Mouse (Mus musculus) liver, embryonic 11.5 days (tissue): ENCODE measurements at regions not wholly inside any gene's neighbourhood (a gene's known extent, or its start where the extent isn't known, plus 50 kb on each side); places are given as distances from the start of the nearest gene placed in this dataset.

Source experiments
- ATAC-seq: fragments of 200-750 bp; cut with Nextera tagmentation; replicated peaks from 2 replicates; pipeline ENCODE4 v1.8.0; 2017; ENCODE audit warnings: moderate number of reproducible peaks, mild to moderate bottlenecking, moderate TSS enrichment, moderate library complexity; ENCODE audit not compliant: low FRiP score
- DNase-seq: peaks from one replicate; pipeline ENCODE4 v3.0.0-alpha.2; 2017; ENCODE audit warnings: low spot score
- H3K27ac ChIP-seq: fragments of 300-500 bp; sonication (generic); 2 replicates; pipeline ENCODE4 v1.5.1; 2014; ENCODE audit warnings: mild to moderate bottlenecking, low read depth, low read length, control low read depth
- H3K27me3 ChIP-seq: fragments of 300-500 bp; sonication (generic); replicated peaks from 2 replicates; pipeline ENCODE4 v1.6.1; 2014; ENCODE audit warnings: low read length, mixed read lengths; ENCODE audit not compliant: control insufficient read depth, insufficient read depth
- H3K36me3 ChIP-seq: fragments of 300-500 bp; sonication (generic); 2 replicates; pipeline ENCODE4 v1.6.1; 2014; ENCODE audit warnings: mild to moderate bottlenecking, low read length, moderate library complexity, mixed read lengths; ENCODE audit not compliant: control insufficient read depth, insufficient read depth
- H3K4me1 ChIP-seq: fragments of 300-500 bp; sonication (generic); replicated peaks from 2 replicates; pipeline ENCODE4 v1.6.1; 2014; ENCODE audit warnings: low read length, mixed read lengths; ENCODE audit not compliant: control insufficient read depth, insufficient read depth
- H3K4me2 ChIP-seq: fragments of 300-500 bp; sonication (generic); 2 replicates; pipeline ENCODE4 v1.6.1; 2014; ENCODE audit warnings: mild to moderate bottlenecking, control low read depth, moderate library complexity
- H3K4me3 ChIP-seq: fragments of 300-500 bp; sonication (generic); 2 replicates; pipeline ENCODE4 v1.5.1; 2014; ENCODE audit warnings: low read depth, low read length, control low read depth
- H3K9ac ChIP-seq: fragments of 300-500 bp; sonication (generic); 2 replicates; pipeline ENCODE4 v1.6.1; 2014; ENCODE audit warnings: low read depth, low read length, control low read depth
- H3K9me3 ChIP-seq: fragments of 300-500 bp; sonication (generic); 2 replicates; pipeline ENCODE4 v1.6.1; 2016; ENCODE audit warnings: low read length, inconsistent platforms, mixed read lengths; ENCODE audit not compliant: control insufficient read depth
- WGBS: fragments of 180-500 bp; shearing (Covaris S2); extraction: QIAGEN DNeasy Blood & Tissue Kit; methylation state at CpG from one replicate; pipeline ENCODE4 v1.1.7; 2014; 5-methylcytosine and 5-hydroxymethylcytosine counted together

DNA sequence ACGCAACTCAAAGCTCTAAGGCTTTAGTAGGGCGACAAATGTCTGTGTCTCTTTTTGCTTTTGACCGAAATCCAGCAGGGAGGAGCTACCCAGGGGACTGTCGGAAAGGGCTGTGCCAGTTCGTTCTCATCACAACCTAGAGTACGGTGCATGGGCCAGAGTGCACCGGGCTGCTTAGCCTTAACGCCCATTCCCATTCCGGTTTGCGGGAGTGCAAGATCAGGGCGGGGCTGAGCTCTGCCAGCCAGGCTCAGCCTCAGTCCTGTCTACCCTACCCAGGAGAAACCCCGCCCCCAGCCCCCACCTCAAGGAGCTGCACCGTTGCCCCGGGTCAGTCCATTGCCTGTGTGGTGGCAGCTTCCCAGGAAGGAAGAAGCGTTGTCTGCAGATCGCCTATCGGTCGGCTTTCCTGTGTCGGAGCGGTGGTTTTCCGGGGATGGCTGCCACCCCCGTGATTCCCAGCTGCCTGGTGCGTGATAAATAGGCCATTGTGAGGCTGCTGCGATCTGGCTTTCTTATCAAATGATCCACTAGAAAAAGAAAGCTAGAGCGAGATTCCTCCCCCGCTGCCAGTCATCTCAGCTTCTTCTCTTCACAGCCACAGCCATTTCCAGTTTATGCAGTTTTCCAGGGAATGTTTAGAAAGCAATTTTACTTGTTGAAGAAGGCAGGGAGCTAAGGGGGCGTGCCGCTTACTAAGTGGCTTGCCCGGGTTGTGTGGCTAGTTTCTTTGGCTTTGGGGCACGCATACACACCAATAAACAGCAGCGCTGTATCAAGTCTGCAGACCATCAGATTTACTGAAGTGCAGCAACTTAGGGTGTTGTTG, 187.4 kb upstream of the Ankrd55 start:
- peak; percentile 69 for ATAC-seq
- peak overlapping the region; percentile 44 for H3K4me3 ChIP-seq
- no peak overlapping the region for H3K27ac ChIP-seq
- H3K9me3 ChIP-seq = no peaks in the 10 kb centered on the region
- H3K4me1 ChIP-seq = peaks cover 9% of the 10 kb centered on the region; the same call in 1 of the 2 replicates
- H3K4me2 ChIP-seq = peak overlapping the region; percentile 72
- H3K9ac ChIP-seq = peak overlapping the region; percentile 1; the same call in 1 of the 2 replicates
- DNase-seq = peak; percentile 57
- H3K27me3 ChIP-seq = peaks cover 12% of the 10 kb centered on the region
- 2% methylated on average over 31 of the region's 31 CpGs for WGBS
- no peaks in the 10 kb centered on the region for H3K36me3 ChIP-seq

DNA sequence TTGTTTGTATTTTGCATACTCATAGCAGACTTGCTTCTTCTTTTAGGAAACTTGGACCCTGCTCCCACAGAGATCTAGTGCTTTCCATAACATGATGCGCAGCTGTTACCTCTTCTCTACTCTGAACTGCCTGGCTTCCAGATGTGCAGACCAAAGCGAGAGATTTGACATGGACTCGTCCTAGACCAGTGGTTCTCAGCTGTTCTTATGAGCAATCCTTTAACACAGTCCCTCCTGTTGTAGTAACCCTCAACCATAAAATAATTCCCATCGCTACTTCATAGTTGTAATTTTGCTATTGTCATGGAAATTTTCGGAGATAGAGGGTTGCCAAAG, 186.9 kb upstream of the Ankrd55 start:
- Histone ChIP-seq H3K4me1 (peaks cover 9% of the 10 kb centered on the region; the same call in 1 of the 2 replicates), H3K4me3 (peak overlapping the region; percentile 44; the same call in 1 of the 2 replicates), H3K36me3 (no peaks in the 10 kb centered on the region), H3K9me3 (no peaks in the 10 kb centered on the region), H3K4me2 (peak overlapping the region; percentile 72), H3K9ac (no peak overlapping the region), H3K27me3 (peaks cover 12% of the 10 kb centered on the region), H3K27ac (no peak overlapping the region)
- ATAC-seq (no peak), DNase-seq (no peak)
- 60% methylated on average over 5 of the region's 5 CpGs for WGBS

DNA sequence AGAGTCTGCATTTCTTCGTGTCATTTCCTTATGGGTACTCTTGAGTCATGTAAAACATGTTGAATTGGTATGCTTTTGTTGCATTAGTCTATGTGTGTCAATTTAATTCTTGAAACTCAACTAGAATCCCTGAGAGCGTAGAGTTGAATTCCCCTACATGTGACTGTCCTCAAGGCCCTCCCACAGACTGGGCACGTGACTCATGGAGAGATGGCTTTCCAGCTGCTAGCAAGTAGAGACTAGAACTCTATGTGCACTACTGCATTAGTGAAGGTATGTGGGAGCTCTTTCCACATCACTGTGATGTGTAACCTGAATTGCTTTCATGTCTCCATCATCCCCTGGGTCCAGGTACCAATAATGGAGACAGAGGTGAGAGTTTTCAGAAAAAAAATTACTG, 182.3 kb upstream of the Ankrd55 start:
- WGBS = 72% methylated on average over 3 of the region's 3 CpGs

DNA sequence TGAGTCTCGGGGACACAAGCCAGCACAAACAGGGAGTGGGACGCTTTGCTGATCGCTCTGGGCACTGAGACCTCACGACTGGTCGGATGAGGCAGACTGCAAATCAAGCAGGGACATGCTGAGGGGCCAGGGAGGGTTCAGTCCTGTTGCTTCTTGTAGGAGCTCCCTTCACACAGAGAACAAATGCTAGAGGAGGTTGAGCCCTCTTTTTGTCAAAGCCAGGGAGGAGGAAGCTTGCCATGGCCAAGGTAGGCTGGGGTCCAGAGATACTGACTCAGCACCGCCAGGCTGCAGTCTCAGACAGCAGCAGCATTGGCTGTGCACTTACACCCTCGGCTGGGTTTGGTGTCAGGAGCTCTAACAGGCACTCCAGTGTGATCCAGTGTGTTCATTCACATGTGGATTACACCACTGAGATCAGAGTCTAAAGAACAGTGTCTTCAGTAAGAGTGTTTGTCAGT, 173.5 kb upstream of the Ankrd55 start:
- no peak overlapping the region for H3K9ac ChIP-seq
- WGBS = 68% methylated on average over 7 of the region's 7 CpGs
- H3K4me2 ChIP-seq = no peak overlapping the region
- H3K36me3 ChIP-seq = no peaks in the 10 kb centered on the region
- DNase-seq = no peak
- H3K27me3 ChIP-seq = no peaks in the 10 kb centered on the region
- no peaks in the 10 kb centered on the region for H3K9me3 ChIP-seq
- H3K27ac ChIP-seq = no peak overlapping the region
- no peak overlapping the region for H3K4me3 ChIP-seq
- ATAC-seq = no peak
- H3K4me1 ChIP-seq = no peaks in the 10 kb centered on the region; the same call in 1 of the 2 replicates

More for the DNA sequence above, 182.3 kb upstream of the Ankrd55 start:
- H3K9ac ChIP-seq = no peak overlapping the region
- no peak overlapping the region for H3K27ac ChIP-seq
- H3K9me3 ChIP-seq = no peaks in the 10 kb centered on the region
- DNase-seq = no peak
- H3K4me1 ChIP-seq = peaks cover 5% of the 10 kb centered on the region; the same call in 1 of the 2 replicates
- no peak overlapping the region for H3K4me3 ChIP-seq
- no peak for ATAC-seq
- peaks cover 7% of the 10 kb centered on the region; the same call in 1 of the 2 replicates for H3K27me3 ChIP-seq
- no peak overlapping the region for H3K4me2 ChIP-seq
- H3K36me3 ChIP-seq = no peaks in the 10 kb centered on the region

DNA sequence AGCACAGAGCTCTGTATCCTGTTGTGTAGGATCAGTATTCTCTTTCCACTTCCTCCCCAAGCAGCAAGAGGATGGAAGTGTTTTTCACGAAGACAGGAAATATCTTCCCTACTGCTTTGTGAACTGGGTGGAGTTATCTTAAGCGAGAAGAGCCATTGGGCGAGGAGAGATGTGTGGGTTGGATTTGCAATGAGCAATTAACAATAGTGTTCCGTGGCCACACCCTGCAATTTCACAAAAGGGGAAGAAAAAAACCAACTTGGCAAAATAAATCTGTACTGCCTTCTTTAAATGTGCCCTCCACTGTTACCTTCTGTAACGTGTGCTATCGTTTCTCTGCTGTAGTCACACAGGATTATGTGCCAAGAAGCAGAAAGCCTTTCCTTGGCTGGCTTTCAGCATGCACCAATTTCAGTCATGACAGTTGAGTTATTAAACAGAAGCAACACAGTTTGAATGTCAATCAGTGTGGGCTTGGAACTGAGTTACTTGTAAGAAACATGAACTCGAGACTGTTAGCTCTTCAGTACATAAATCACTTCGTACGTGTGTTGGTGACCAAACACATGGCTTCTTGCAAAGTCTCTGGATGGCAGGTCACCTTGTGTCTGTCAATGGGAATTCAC, 172.0 kb upstream of the Ankrd55 start:
- no peak for ATAC-seq
- H3K4me3 ChIP-seq = no peak overlapping the region
- no peak for DNase-seq
- 70% methylated on average over 9 of the region's 9 CpGs for WGBS
- no peak overlapping the region for H3K27ac ChIP-seq
- no peaks in the 10 kb centered on the region for H3K27me3 ChIP-seq
- H3K9me3 ChIP-seq = no peaks in the 10 kb centered on the region
- no peaks in the 10 kb centered on the region; the same call in none of the 2 replicates for H3K4me1 ChIP-seq
- H3K36me3 ChIP-seq = no peaks in the 10 kb centered on the region
- H3K9ac ChIP-seq = no peak overlapping the region
- no peak overlapping the region for H3K4me2 ChIP-seq

DNA sequence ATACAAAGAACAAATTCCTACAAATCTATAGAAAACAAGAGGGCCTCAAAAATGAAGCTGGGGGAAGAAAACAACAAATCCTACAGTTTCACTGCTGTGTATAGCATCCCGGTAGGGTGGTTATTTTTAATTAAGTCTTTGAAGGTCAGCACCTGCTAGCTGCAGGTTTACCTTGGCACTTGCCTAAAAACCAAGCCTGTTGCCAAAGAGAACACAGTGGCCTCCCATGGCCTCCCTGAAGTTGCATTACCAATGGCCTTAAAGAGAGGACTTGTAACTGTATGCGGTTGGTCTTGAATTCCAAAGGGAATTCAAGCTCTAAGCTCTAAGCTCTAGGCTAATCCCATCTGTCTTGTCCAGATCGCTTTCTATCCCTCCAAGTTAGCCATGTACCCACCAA, 169.7 kb upstream of the Ankrd55 start:
- no peak for DNase-seq
- H3K9ac ChIP-seq = no peak overlapping the region
- no peaks in the 10 kb centered on the region for H3K9me3 ChIP-seq
- no peak for ATAC-seq
- no peaks in the 10 kb centered on the region for H3K36me3 ChIP-seq
- no peak overlapping the region for H3K4me2 ChIP-seq
- H3K4me1 ChIP-seq = no peaks in the 10 kb centered on the region; the same call in none of the 2 replicates
- H3K27ac ChIP-seq = no peak overlapping the region
- no peak overlapping the region for H3K4me3 ChIP-seq
- WGBS = 91% methylated on average over 3 of the region's 3 CpGs
- H3K27me3 ChIP-seq = no peaks in the 10 kb centered on the region

DNA sequence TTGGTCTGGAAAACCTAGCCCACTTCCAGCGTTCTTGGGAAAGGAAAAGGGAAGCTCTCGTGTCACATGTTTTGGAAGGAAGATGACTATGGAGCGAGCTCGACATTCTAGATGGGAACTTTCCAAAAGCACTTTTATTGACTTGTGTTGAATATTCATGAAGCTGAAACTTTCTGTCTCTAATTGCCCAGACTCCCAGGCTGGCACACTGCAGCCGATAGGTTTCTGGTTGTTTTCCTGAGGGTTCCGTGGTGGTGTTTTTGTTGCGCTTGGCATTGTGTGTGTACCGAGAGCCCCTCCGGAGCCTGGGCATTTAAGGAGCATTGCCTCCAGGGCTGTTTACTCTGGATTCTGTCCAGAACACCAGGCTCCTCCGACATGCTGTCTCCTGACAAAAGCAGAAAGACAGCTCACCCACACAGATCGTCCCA, 168.6 kb upstream of the Ankrd55 start:
- Histone ChIP-seq H3K27me3 (no peaks in the 10 kb centered on the region), H3K9me3 (no peaks in the 10 kb centered on the region), H3K4me1 (no peaks in the 10 kb centered on the region; the same call in none of the 2 replicates), H3K4me3 (no peak overlapping the region), H3K4me2 (no peak overlapping the region), H3K27ac (no peak overlapping the region), H3K9ac (no peak overlapping the region), H3K36me3 (no peaks in the 10 kb centered on the region)
- 66% methylated on average over 11 of the region's 11 CpGs for WGBS
- ATAC-seq = no peak
- no peak for DNase-seq

DNA sequence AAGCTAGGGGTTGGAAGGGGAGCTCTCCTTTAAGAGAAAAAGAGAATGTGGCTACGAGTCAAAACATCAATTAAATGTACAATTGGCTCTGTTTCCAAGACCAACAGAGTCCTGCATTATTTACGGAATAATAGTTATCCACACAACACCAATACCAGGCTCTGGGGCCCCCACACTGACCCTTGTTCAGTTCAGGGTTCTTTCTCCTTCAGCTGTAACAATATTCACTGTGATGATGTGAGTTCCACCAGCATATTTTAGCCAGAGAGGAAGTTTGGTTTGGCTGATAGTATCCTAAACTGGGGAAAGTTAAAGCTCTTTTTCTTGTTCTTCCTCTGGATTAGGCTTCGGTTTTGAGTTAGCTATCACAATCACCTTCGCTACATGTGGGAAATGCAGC, 167.9 kb upstream of the Ankrd55 start:
- H3K9me3 ChIP-seq = no peaks in the 10 kb centered on the region
- H3K4me3 ChIP-seq = no peak overlapping the region
- no peaks in the 10 kb centered on the region for H3K36me3 ChIP-seq
- no peak overlapping the region for H3K9ac ChIP-seq
- no peak for ATAC-seq
- DNase-seq = no peak
- H3K4me2 ChIP-seq = no peak overlapping the region
- H3K27ac ChIP-seq = no peak overlapping the region
- H3K27me3 ChIP-seq = 0 out of 2 replicates have a peak, but pooled peaks cover 2% of the 10 kb centered on the region
- 65% methylated on average over 4 of the region's 4 CpGs for WGBS
- no peaks in the 10 kb centered on the region; the same call in none of the 2 replicates for H3K4me1 ChIP-seq
